Mouse (Mus musculus) olfactory bulb, adult 2 months (tissue): ENCODE results near the gene Kdm3a.

Experiments
- CTCF ChIP-seq: fragments of 200-500 bp; IDR thresholded peaks from 2 replicates; pipeline ENCODE4 v1.5.1; 2012; ENCODE audit warnings: low read depth, mild to moderate bottlenecking, low read length, moderate library complexity; ENCODE audit not compliant: insufficient read depth
- POLR2A ChIP-seq: fragments of 200-500 bp; IDR thresholded peaks from 2 replicates; pipeline ENCODE4 v1.6.1; 2012; ENCODE audit warnings: mild to moderate bottlenecking, low read depth, low read length, moderate library complexity; ENCODE audit not compliant: insufficient read depth

GRCm38 (mm10) chr6:71632486-71632828 is 333 bp downstream of the Kdm3a start:
- TF ChIP-seq CTCF (no peak), POLR2A (no peak)
